Mouse (Mus musculus): ENCODE results near the gene Ptpn7.

Gene Ptpn7

GRCm38 (mm10) chr1:135159556-135160123 is 27.1 kb downstream of the Ptpn7 start:
- DNase-seq (ENCODE audit: low read depth) = no peak

- no peak for DNase-seq (ENCODE audit: low read depth)
Measured at GRCm38 (mm10) chr1:135160411-135161050, 28.0 kb downstream of the Ptpn7 start.

GRCm38 (mm10) chr1:135162720-135163119 is 30.2 kb downstream of the Ptpn7 start:
- no peak for DNase-seq (ENCODE audit: low read depth)

GRCm38 (mm10) chr1:135167435-135167834 is 34.9 kb downstream of the Ptpn7 start, which contains the start of gene Gpr37l1:
Gene Gpr37l1 (minus strand): TSS chr1:135167681.
- no peak for DNase-seq (ENCODE audit: low read depth)

GRCm38 (mm10) chr1:135168453-135169200 is 36.1 kb downstream of the Ptpn7 start:
- DNase-seq (ENCODE audit: low read depth) = no peak

GRCm38 (mm10) chr1:135169556-135170224 is 37.2 kb downstream of the Ptpn7 start:
- DNase-seq (ENCODE audit: low read depth) = no peak

GRCm38 (mm10) chr1:135170299-135170698 is 37.8 kb downstream of the Ptpn7 start:
- no peak for DNase-seq (ENCODE audit: low read depth)

- no peak for DNase-seq (ENCODE audit: low read depth)
Measured at GRCm38 (mm10) chr1:135171202-135171601, 38.7 kb downstream of the Ptpn7 start.

GRCm38 (mm10) chr1:135171984-135172383 is 39.5 kb downstream of the Ptpn7 start:
- no peak for DNase-seq (ENCODE audit: low read depth)

GRCm38 (mm10) chr1:135173311-135173710 is 40.8 kb downstream of the Ptpn7 start:
- no peak for DNase-seq (ENCODE audit: low read depth)

- no peak for DNase-seq (ENCODE audit: low read depth)
Measured at GRCm38 (mm10) chr1:135175176-135175575, 42.7 kb downstream of the Ptpn7 start.

GRCm38 (mm10) chr1:135177724-135178123 is 45.2 kb downstream of the Ptpn7 start:
- DNase-seq (ENCODE audit: low read depth) = no peak

GRCm38 (mm10) chr1:135178863-135179262 is 46.4 kb downstream of the Ptpn7 start:
- DNase-seq (ENCODE audit: low read depth) = no peak

- no peak for DNase-seq (ENCODE audit: low read depth)
Measured at GRCm38 (mm10) chr1:135180830-135181229, 48.3 kb downstream of the Ptpn7 start.

- no peak for DNase-seq (ENCODE audit: low read depth)
Measured at GRCm38 (mm10) chr1:135181275-135181674, 48.8 kb downstream of the Ptpn7 start.

GRCm38 (mm10) chr1:135181880-135182623 is 49.6 kb downstream of the Ptpn7 start:
- no peak for DNase-seq (ENCODE audit: low read depth)

- no peak for DNase-seq (ENCODE audit: low read depth)
Measured at GRCm38 (mm10) chr1:135182975-135183374, 50.5 kb downstream of the Ptpn7 start.

- no peak for DNase-seq (ENCODE audit: low read depth)
Measured at GRCm38 (mm10) chr1:135183448-135183847, 50.9 kb downstream of the Ptpn7 start.

GRCm38 (mm10) chr1:135183941-135184570 is 51.6 kb downstream of the Ptpn7 start:
- no peak for DNase-seq (ENCODE audit: low read depth)

GRCm38 (mm10) chr1:135185936-135186335 is 53.4 kb downstream of the Ptpn7 start:
- no peak for DNase-seq (ENCODE audit: low read depth)

GRCm38 (mm10) chr1:135186427-135186826 is 53.9 kb downstream of the Ptpn7 start:
- DNase-seq (ENCODE audit: low read depth) = no peak
